Mouse (Mus musculus) MEL (cell line): ENCODE results near the gene Acly. TPM values are rescaled to one million over a fixed set of nuclear protein-coding genes. Genes with fewer than 3 reads are reported as not detected.

Experiments used
- DNase-seq: peaks from one replicate; pipeline ENCODE4 v3.0.0; 2011; ENCODE audit warnings: low read depth, low spot score
- H3K27ac ChIP-seq: 2 replicates; pipeline ENCODE4 v1.5.1; 2012; ENCODE audit warnings: low read depth, mild to moderate bottlenecking, control low read depth, low read length, moderate library complexity; ENCODE audit not compliant: control insufficient read depth
- H3K27me3 ChIP-seq, 2 experiments: fragments of 150-350 bp in 1 of 2; sonication (generic) in 1 of 2; 2 replicates each; pipeline ENCODE4 v1.6.1; 2012; ENCODE audit warnings: low read length in 2 of 2, mild to moderate bottlenecking in 2 of 2, improper control_type of control experiment in 1 of 2, moderate library complexity in 1 of 2; ENCODE audit not compliant: insufficient read depth in 2 of 2, control insufficient read depth in 1 of 2
- H3K36me3 ChIP-seq, 2 experiments: 2 replicates each; pipeline ENCODE4 v1.6.1; 2012 to 2014; ENCODE audit warnings: low read length in 2 of 2, improper control_type of control experiment in 1 of 2, inconsistent platforms in 1 of 2, mild to moderate bottlenecking in 1 of 2; ENCODE audit not compliant: insufficient read depth in 2 of 2, control insufficient read depth in 1 of 2
- H3K4me1 ChIP-seq, 2 experiments: fragments of 150-350 bp in 1 of 2; sonication (generic) in 1 of 2; 2 replicates each; pipeline ENCODE4 v1.6.1; 2012; ENCODE audit warnings: low read length in 2 of 2, improper control_type of control experiment in 1 of 2, mild to moderate bottlenecking in 1 of 2; ENCODE audit not compliant: insufficient read depth in 2 of 2, control insufficient read depth in 1 of 2
- H3K4me3 ChIP-seq, 2 experiments: fragments of 150-350 bp in 1 of 2; sonication (generic) in 1 of 2; 2 replicates each; pipeline ENCODE4 v1.5.1; 2012; ENCODE audit warnings: low read depth in 2 of 2, low read length in 2 of 2, mild to moderate bottlenecking in 2 of 2, moderate library complexity in 2 of 2, control low read depth in 1 of 2, improper control_type of control experiment in 1 of 2; ENCODE audit not compliant: control insufficient read depth in 1 of 2, insufficient read depth in 1 of 2
- H3K79me2 ChIP-seq: 2 replicates; pipeline ENCODE4 v1.6.1; 2012; ENCODE audit warnings: mild to moderate bottlenecking, low read length, moderate library complexity; ENCODE audit not compliant: control insufficient read depth, poor library complexity, insufficient read depth
- H3K9ac ChIP-seq: 2 replicates; pipeline ENCODE4 v1.6.1; 2012; ENCODE audit warnings: low read depth, mild to moderate bottlenecking, control low read depth, low read length, moderate library complexity; ENCODE audit not compliant: control insufficient read depth, poor library complexity, severe bottlenecking
- H3K9me3 ChIP-seq: fragments of 150-350 bp; sonication (generic); replicated peaks from 2 replicates; pipeline ENCODE4 v1.6.1; 2012; ENCODE audit warnings: mild to moderate bottlenecking, low read length, improper control_type of control experiment, moderate library complexity; ENCODE audit not compliant: insufficient read depth
- BHLHE40 ChIP-seq: IDR thresholded peaks from 2 replicates; pipeline ENCODE4 v1.6.1; 2012; ENCODE audit warnings: low read depth, mild to moderate bottlenecking, inconsistent platforms, low read length, improper control_type of control experiment, borderline replicate concordance
- CHD1 ChIP-seq: IDR thresholded peaks from 2 replicates; pipeline ENCODE4 v1.6.1; 2012; ENCODE audit warnings: low read depth, mild to moderate bottlenecking, inconsistent platforms, low read length, improper control_type of control experiment
- CTCF ChIP-seq, 3 experiments: IDR thresholded peaks in 2 of 3; conservative IDR thresholded peaks in 1 of 3; 2 replicates each; pipeline ENCODE4 v1.5.1; 2011 to 2012; ENCODE audit warnings: low read length in 3 of 3, low read depth in 2 of 3, mild to moderate bottlenecking in 2 of 3, improper control_type of control experiment in 1 of 3, inconsistent platforms in 1 of 3, mixed read lengths in 1 of 3, moderate library complexity in 1 of 3; ENCODE audit not compliant: control insufficient read depth in 1 of 3, insufficient read depth in 1 of 3, poor library complexity in 1 of 3, severe bottlenecking in 1 of 3
- EP300 ChIP-seq, 2 experiments: IDR thresholded peaks; 2 replicates each; pipeline ENCODE4 v1.6.1; 2011; ENCODE audit warnings: improper control_type of control experiment in 2 of 2, low read length in 2 of 2, low read depth in 1 of 2, mild to moderate bottlenecking in 1 of 2
- ETS1 ChIP-seq: IDR thresholded peaks from 2 replicates; pipeline ENCODE4 v1.6.1; 2012; ENCODE audit warnings: low read depth, mild to moderate bottlenecking, inconsistent platforms, low read length, improper control_type of control experiment, moderate library complexity
- KAT2A ChIP-seq: conservative IDR thresholded peaks from 2 replicates; pipeline ENCODE4 v1.6.1; 2012; ENCODE audit warnings: low read depth, low read length, improper control_type of control experiment, inconsistent platforms
- MAX ChIP-seq: IDR thresholded peaks from 2 replicates; pipeline ENCODE4 v1.6.1; 2011; ENCODE audit warnings: low read length, improper control_type of control experiment
- MAZ ChIP-seq: IDR thresholded peaks from 2 replicates; pipeline ENCODE4 v1.6.1; 2012; ENCODE audit warnings: low read depth, mild to moderate bottlenecking, inconsistent platforms, low read length, improper control_type of control experiment
- MEF2A ChIP-seq: IDR thresholded peaks from 2 replicates; pipeline ENCODE4 v1.6.1; 2014; ENCODE audit warnings: low read depth, mild to moderate bottlenecking, inconsistent platforms, low read length, improper control_type of control experiment; ENCODE audit not compliant: poor library complexity, insufficient replicate concordance, severe bottlenecking; ENCODE audit errors: extremely low read depth
- MYB ChIP-seq: IDR thresholded peaks from 2 replicates; pipeline ENCODE4 v1.6.1; 2011; ENCODE audit warnings: mild to moderate bottlenecking, low read depth, low read length, improper control_type of control experiment
- MYC ChIP-seq: IDR thresholded peaks from 2 replicates; pipeline ENCODE4 v1.6.1; 2011; ENCODE audit warnings: low read depth, mild to moderate bottlenecking, low read length, improper control_type of control experiment, moderate library complexity
- NELFE ChIP-seq: IDR thresholded peaks from 2 replicates; pipeline ENCODE4 v1.6.1; 2011; ENCODE audit warnings: low read depth, low read length, improper control_type of control experiment
- NRF1 ChIP-seq: IDR thresholded peaks from 2 replicates; pipeline ENCODE4 v1.6.1; 2014; ENCODE audit warnings: low read depth, mild to moderate bottlenecking, inconsistent platforms, low read length, improper control_type of control experiment, moderate library complexity; ENCODE audit not compliant: poor library complexity, insufficient read depth, severe bottlenecking
- POLR2A ChIP-seq, 2 experiments: IDR thresholded peaks; 2 replicates each; pipeline ENCODE4 v1.6.1; 2011 to 2012; ENCODE audit warnings: low read length in 2 of 2, mild to moderate bottlenecking in 2 of 2, control low read depth in 1 of 2, improper control_type of control experiment in 1 of 2, low read depth in 1 of 2, moderate library complexity in 1 of 2; ENCODE audit not compliant: control insufficient read depth in 1 of 2, insufficient read depth in 1 of 2, poor library complexity in 1 of 2
- POLR2AphosphoS2 ChIP-seq: IDR thresholded peaks from 2 replicates; pipeline ENCODE4 v1.6.1; 2011; ENCODE audit warnings: low read length, improper control_type of control experiment
- SMC3 ChIP-seq: IDR thresholded peaks from 2 replicates; pipeline ENCODE4 v1.6.1; 2011; ENCODE audit warnings: low read depth, low read length, improper control_type of control experiment
- TAL1 ChIP-seq: IDR thresholded peaks from 2 replicates; pipeline ENCODE4 v1.6.1; 2012; ENCODE audit warnings: mild to moderate bottlenecking, inconsistent platforms, low read length, moderate library complexity, mixed read lengths
- UBTF ChIP-seq: IDR thresholded peaks from 2 replicates; pipeline ENCODE4 v1.6.1; 2012; ENCODE audit warnings: low read depth, mild to moderate bottlenecking, inconsistent platforms, low read length, improper control_type of control experiment, moderate library complexity, borderline replicate concordance; ENCODE audit not compliant: insufficient read depth
- USF1 ChIP-seq: IDR thresholded peaks from 2 replicates; pipeline ENCODE4 v1.6.1; 2014; ENCODE audit warnings: low read depth, mild to moderate bottlenecking, inconsistent platforms, low read length, improper control_type of control experiment, moderate library complexity
- USF2 ChIP-seq, 2 experiments: IDR thresholded peaks; 2 replicates each; pipeline ENCODE4 v1.6.1; 2011 to 2012; ENCODE audit warnings: improper control_type of control experiment in 2 of 2, low read length in 2 of 2, borderline replicate concordance in 1 of 2, inconsistent platforms in 1 of 2, low read depth in 1 of 2, mild to moderate bottlenecking in 1 of 2; ENCODE audit not compliant: insufficient read depth in 1 of 2
- ZC3H11A ChIP-seq: IDR thresholded peaks from 2 replicates; pipeline ENCODE4 v1.6.1; 2012; ENCODE audit warnings: low read depth, mild to moderate bottlenecking, inconsistent platforms, low read length, improper control_type of control experiment
- ZMIZ1 ChIP-seq: IDR thresholded peaks from 2 replicates; pipeline ENCODE4 v1.6.1; 2012; ENCODE audit warnings: low read depth, mild to moderate bottlenecking, inconsistent platforms, low read length, improper control_type of control experiment, moderate library complexity
- polyA plus RNA-seq, 2 experiments: library from polyadenylated mRNA; stranded (reverse) in 1 of 2; unstranded in 1 of 2; fragments of >175 nt in 1 of 2; fragments of >200 nt in 1 of 2; gene quantifications; 2 replicates each; pipeline versions ENCODE4 v1.2.1 to v1.2.4; 2012; ENCODE audit warnings: low replicate concordance in 2 of 2, low read depth in 1 of 2; ENCODE audit not compliant: insufficient read length in 2 of 2, insufficient read depth in 1 of 2, missing spikeins in 1 of 2
- total RNA-seq: library from RNA; depleted of rRNA; stranded (reverse); fragments of 300-350 nt; gene quantifications from 2 replicates; pipeline ENCODE4 v1.2.3, GENCODE M21; 2012

The Acly gene
- total and polyA plus RNA-seq, 3 experiments = 167 to 234 TPM; not detected in 1

DNA sequence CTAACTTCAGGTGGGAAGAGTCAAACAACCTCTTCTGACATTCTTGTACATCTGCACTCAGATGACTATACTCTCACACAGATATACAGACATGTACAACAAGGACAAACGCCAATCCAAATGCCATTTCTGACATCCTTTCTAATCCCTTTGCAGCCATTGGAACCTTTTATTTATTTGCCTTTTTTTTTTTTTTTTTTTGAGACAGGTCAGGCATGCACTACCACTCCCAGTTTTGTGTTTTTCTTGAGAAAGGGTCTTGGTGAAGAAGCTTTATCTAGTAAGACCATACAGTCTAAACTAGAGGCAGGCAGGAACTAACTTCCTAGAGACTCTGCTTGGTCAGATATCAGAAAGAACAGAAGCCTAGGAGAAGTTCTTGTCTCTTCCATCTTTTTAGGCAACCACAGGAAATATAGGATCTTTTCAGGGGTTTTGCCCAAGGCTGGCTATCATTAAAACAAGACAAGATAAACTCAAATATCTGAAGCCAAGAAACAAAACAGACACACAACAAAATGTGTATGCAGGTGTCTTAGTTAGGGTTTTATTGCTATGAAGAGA lies 62.5 kb downstream of the Acly start (continued):
- no peak for TF ChIP-seq MEF2A
- no peak for TF ChIP-seq CTCF (IDR thresholded peaks at IDR 0.05 in 2 of 3, conservative IDR thresholded peaks at IDR 0.05 in 1 of 3; ENCODE audit: control insufficient read depth in 1 of 3, insufficient read depth in 1 of 3, low read depth in 2 of 3, low read length in 3 of 3, poor library complexity in 1 of 3, severe bottlenecking in 1 of 3)
- TF ChIP-seq POLR2AphosphoS2 = no peak
- TF ChIP-seq EP300 (IDR thresholded peaks at IDR 0.05; ENCODE audit: low read depth in 1 of 2, low read length in 2 of 2) = peak; percentile 93 to 95
- TF ChIP-seq POLR2A (IDR thresholded peaks at IDR 0.05; ENCODE audit: control insufficient read depth in 1 of 2, insufficient read depth in 1 of 2, low read depth in 1 of 2, low read length in 2 of 2, poor library complexity in 1 of 2) = no peak
- TF ChIP-seq MYC = no peak
- peak; percentile 86 for TF ChIP-seq ETS1
- no peak; the same call in 1 of the 2 replicates for TF ChIP-seq BHLHE40
- no peak for TF ChIP-seq ZC3H11A
- TF ChIP-seq NRF1 = no peak
- no peak for TF ChIP-seq KAT2A
- no peak for TF ChIP-seq UBTF
- 0 out of 2 replicates have a peak, but pooled peaks have one; percentile 14 for TF ChIP-seq MAZ
- TF ChIP-seq USF2 (IDR thresholded peaks at IDR 0.05; ENCODE audit: borderline replicate concordance in 1 of 2, insufficient read depth in 1 of 2, low read depth in 1 of 2, low read length in 2 of 2) = no peak
- no peak for TF ChIP-seq MYB
- TF ChIP-seq ZMIZ1 = no peak
- no peak for TF ChIP-seq NELFE
- no peak for TF ChIP-seq MAX
- TF ChIP-seq USF1 = no peak
- TF ChIP-seq SMC3 = no peak

DNA sequence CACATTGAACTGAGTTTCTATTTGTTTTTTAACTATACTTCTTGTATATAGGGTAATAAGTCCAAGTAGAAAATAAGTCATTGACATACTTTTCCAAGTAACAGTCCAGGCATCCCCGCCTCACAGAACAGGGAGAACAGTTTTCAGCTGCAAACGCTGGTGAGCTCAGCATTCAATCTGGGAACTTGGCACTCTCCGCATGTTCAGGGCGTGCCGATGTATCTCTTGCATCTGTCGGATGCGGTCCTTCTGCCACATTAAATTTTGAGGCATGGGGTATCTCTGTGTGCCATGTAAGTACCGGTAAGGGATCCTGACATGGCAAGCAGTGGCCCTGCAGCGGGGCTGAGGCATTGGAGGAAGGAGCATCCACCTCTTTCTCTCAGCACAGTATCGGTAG lies 65.1 kb downstream of the Acly start:
- Histone ChIP-seq H3K27me3 (no peaks in the 10 kb centered on the region), H3K79me2 (peaks cover 49% of the 10 kb centered on the region), H3K27ac (no peak overlapping the region), H3K36me3 (peaks cover 26 to 31% of the 10 kb centered on the region in 2 experiments), H3K4me1 (peaks cover 22 to 23% of the 10 kb centered on the region in 2 experiments), H3K4me3 (no peak overlapping the region), H3K9ac (no peak overlapping the region)
- DNase-seq = no peak
- no peak for TF ChIP-seq USF2 (IDR thresholded peaks at IDR 0.05; ENCODE audit: borderline replicate concordance in 1 of 2, insufficient read depth in 1 of 2, low read depth in 1 of 2, low read length in 2 of 2)
- TF ChIP-seq SMC3 = no peak
- no peak for TF ChIP-seq CHD1
- no peak for TF ChIP-seq TAL1
- no peak for TF ChIP-seq EP300 (IDR thresholded peaks at IDR 0.05; ENCODE audit: low read depth in 1 of 2, low read length in 2 of 2)
- TF ChIP-seq, all 39 proteins: peak for 0
- no peaks in the 10 kb centered on the region for H3K9me3 ChIP-seq
